Mouse (Mus musculus) hematopoietic stem cell, adult 5-6 weeks (primary cell): ENCODE measurements around the gene Igsf21. TPM values are rescaled to one million over a fixed set of nuclear protein-coding genes. Genes with fewer than 3 reads are reported as not detected.

Experiments
- ATAC-seq, 2 experiments: fragments of 125-278 bp in 1 of 2; replicated peaks in 1 of 2; 2 replicates each; pipeline ENCODE4 v1.8.0; 2016 to 2017; ENCODE audit warnings: inconsistent platforms in 2 of 2, mild to moderate bottlenecking in 2 of 2, moderate number of reproducible peaks in 2 of 2, low read depth in 1 of 2, moderate TSS enrichment in 1 of 2; ENCODE audit not compliant: low FRiP score in 2 of 2, poor library complexity in 2 of 2, severe bottlenecking in 2 of 2, insufficient read depth in 1 of 2, low TSS enrichment in 1 of 2
- total RNA-seq: library from RNA; stranded (forward); fragments of 172-1452, 232-1000 nt; gene quantifications from 2 replicates; pipeline ENCODE4 v1.2.3, GENCODE M21; 2017

Gene Igsf21
- total RNA-seq, 1 experiment from 2014 or later: not detected

DNA sequence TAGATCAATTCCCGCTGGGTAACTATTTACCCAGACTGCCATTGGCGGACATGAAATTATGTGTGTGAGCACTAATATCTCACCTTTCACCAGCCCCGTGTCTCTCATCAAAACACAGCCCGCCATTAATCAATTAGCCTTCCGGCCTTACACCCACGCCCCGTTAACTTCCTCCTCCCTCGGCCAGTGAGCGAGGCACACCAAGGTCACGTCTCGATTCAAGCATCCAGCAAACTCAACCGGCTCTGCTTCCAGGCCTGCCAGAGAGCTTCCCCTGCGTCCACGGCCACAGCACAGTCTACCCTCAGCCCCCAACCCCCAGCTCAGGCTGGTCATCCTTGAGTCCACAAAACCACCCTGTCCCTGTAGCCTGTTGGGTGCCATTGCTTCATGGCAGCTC is 32.2 kb downstream of the Igsf21 start:
- ATAC-seq: no peak

DNA sequence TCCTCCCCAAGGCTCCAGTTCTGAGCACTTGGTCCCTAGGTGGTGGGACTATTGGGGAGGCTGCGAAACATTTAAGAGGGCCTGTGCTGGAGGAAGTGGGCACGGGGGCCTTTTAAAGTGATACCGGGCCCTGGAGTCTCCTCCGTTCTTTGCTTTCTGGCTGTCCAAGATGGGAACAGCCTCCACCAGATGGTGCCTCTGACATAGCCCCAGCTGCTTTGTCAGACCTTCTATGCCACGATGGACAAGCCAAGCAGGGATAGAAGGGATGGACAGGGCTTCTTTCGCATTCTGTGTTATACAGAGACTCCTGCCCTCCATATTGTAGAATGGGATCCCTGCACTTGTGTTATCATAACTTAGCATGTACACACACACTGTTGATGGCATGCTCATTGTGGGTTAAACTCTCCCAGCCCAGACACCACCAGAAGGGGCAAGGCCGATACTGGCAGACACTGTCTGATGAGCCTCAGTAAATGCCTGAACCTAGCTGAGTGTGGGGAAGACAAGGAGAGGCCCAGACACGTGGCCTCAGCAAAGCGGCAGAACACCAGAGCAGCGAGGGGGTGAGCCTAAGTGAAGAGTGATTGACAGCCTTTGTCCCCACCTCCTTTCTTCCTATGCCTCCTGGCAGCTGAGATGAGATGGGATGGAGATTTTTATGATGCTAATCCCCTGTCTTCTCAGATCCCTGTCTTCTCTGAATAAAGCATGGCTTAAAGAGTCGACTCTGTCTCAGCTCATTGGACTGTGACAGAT is 36.3 kb downstream of the Igsf21 start:
- no peak for ATAC-seq

DNA sequence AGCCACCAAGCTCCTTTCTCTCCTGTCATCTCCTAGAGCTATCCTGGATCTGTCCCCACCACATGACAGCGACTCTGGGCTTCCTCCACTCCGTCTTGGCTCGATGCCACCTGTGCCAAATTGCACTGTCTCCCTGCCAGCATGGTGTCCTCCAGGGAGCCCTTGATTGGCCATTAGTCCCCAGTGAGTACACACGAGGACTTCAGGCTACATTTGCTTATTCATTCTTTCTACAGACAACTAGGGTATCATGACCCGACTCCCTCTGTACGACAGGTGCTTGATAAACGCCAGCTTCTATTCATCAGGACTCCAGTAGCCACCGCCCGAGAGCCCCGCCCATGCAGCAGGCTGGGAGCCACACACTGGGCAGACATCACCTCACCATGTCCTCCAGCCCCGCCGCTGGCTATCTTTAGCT is 40.8 kb downstream of the Igsf21 start:
- ATAC-seq: no peak

DNA sequence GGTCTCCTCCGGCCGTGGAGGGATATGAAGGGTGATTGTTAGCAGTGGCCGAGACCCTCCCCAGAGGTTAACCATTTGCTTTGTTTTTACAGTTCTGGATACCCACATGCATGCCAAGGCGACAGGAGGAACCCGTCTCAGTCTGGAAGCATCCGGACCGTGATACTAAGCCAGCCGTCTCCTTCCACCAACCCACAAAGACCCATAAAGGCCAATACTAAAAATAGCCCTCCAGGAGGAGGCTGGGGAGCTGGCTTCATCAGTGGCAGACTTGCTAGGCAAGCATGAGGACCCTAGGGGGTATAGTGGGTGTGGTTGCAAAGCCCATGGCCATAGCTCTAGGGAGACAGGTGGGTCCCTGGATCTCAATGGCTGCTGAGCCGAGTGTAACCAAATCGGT is 41.8 kb downstream of the Igsf21 start:
- ATAC-seq: no peak

DNA sequence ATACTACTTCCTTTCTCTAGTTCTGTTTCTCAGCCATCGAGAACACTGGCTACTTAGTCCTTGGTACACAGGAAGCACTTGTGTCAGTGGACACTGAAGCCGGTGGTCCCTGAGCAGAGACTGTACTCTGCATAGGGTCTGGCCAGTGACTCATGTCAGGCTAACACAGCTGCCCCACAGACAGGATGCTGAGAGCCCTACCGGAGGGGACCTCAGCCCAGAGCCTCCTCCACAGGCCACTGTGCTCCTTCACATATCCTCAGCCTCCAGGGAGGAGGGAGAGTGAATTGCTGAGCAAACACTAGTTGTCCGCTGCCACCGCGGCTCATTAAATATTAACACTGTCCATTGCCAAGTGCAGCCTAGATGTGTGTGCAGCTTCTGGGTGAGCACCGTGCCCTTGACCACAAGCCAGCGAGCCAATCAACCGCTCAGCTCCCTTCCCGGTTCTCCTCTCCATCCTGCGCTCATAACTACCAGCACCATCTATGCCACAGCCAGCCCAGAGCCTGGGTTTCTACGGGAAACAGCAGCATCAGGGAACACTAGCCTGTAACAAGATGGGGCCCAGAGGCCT is 42.8 kb downstream of the Igsf21 start:
- no peak for ATAC-seq

DNA sequence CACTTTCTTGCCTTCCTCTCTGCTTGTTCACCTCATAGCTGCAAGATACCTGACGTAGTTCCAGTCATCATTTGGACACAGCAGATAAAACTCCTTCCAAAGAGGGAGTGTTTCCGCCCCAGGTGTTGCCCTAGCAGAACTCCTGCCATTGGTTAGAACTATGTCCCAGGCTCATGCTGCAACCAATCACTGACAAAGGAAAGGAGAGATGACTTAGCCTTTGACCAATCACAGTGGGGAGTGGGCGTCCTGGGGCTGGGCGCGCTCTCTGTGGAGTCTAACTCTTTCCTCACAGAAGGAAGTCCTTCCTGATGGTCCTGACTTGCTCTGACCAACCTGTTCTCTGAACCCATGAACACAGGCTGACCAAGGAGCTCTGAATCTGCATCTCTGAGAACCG is 44.4 kb downstream of the Igsf21 start:
- ATAC-seq: no peak

DNA sequence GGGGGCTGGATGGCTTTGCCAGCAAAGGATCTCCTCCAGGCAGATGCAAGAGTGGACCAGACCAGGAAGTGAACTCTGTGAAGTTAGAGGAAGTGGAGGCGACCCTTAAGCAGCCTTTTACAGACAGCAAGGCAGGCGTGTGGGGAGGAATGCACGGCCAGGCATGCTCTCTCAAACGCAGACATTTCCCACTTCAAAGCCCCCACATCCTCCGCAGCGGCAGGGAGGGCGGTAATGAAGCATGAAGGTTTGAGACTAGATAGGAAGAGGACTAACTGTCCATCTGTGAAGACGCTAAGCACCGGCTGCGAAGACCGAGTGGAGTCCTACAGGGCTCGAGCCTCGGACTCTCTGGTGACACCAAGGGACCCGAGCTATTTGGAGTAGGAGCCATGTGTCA is 46.3 kb downstream of the Igsf21 start:
- no peak for ATAC-seq

DNA sequence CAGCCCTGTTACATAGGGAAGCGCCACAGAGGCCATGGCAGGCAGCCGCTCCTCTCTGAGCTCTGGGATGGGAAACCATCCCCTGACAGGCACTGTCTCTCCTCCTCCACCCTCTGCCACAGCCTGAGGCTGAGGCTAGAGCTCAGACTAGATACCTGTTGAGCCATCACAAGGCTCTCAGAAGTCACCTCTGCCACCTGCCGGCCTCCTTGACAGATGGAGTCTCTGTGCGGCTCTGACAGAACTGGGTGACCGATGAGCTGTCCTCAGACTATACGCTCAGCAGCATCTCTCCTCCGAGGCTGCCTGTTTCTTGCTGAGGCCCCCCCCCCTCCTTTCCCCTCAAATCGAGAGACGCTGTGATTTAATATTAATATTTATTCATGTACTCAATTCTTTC is 49.9 kb downstream of the Igsf21 start:
- ATAC-seq: no peak

DNA sequence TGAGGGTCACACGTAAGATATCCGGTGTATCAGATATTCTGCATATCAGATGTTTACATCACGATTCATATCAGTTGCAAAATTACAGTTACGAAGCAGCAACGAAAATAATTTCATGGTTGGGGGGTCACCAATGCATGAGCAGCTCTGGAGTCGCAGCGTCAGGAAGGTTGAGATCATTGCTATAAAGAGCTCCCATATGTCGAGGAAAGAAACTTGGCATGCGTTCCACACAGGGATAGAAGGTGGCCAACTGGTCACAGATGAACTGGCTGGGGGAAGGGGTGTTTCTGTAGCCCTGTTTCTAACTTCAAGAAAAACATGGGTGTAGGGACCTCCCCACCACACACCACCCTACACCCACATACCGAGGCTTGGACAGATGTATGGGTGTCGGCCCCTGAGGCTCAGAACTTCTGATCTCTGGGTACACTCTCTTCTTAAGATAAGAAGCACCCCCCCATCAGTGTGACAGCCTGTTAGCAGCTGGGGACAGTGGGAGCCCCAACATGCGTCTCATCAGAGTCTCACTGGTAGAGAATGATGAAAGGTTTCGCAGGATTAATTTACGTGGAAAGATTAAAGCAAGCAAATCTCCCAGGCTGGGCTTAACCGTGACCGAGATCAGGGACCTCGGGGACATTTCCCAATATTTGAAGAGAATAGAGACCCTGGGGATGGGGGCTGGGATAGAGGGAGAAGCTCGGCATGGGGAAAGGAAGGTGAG is 54.1 kb downstream of the Igsf21 start:
- no peak for ATAC-seq

DNA sequence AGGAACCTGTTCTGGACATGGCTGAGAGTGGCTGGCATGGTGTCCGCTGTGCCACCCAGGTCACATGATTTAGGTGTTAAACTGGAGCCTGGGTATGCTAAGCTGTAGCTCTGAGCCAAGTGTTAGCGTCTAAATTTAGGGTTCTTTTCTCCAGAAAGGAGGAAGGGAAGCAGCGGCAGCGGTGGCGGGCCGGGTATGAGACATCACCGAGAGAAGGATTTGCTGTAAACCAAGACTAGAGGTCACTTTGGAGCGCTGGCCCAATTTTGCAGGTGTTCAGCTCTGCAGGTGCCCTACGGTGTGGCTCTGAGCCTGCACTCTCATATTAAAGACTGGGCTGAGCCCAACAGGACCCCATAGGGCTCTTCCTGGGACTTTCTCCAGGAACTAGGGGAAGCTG is 57.0 kb downstream of the Igsf21 start:
- ATAC-seq: no peak

DNA sequence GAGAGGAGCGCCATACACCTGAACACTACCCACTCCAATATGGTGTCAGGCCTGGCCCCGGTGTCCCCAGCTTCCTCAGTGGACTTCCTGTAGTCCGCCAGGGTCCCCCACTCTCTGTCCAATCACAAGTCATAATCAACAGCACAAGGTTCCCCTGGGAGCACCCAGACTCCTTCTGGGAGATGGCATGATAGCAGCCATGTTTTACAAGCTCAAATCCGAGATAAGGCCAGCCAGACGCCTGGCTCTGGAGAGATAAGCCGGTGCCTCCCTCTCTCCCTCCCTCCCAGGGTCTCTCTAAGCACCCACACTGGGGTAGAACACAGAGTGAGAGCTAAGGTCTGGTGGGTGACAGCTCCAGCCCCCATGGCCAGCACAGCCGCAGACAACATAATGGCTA is 58.0 kb downstream of the Igsf21 start:
- ATAC-seq: no peak

DNA sequence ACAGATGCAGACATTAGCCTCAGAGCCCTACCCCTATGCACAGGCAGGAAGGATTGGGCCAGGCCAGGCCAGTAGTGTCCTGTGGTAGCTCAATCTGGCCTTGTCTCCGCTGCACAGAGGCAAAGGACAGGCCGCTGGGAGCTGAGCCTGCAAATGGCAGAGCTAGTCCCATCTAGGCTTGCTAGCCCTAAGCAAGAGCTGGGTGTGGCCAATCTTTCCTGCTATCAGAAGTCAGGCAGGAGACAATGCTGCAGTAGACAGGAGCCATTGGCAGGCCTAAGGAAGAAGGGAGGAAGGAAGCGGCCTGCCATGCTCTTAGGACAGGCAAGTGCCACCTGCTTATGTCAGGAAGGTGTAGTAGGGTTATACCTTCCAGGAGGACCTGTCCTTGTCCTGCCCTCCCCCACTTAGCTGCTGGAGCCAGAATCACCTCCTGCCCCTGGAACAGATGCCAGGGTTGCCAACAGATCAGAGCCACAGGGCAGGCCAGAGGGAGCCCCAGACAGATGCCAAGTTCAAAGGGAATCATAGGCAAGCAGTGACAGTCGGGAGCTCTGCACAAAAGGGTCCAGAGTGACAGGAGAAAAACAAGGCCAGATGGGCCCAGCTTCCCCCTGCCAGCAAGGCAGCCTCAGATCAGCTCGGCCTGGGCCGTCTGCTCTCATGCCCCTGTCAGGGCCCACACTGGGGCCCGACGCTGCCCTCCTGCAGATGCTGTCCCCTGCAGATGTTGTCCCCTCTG is 59.0 kb downstream of the Igsf21 start:
- ATAC-seq: no peak

DNA sequence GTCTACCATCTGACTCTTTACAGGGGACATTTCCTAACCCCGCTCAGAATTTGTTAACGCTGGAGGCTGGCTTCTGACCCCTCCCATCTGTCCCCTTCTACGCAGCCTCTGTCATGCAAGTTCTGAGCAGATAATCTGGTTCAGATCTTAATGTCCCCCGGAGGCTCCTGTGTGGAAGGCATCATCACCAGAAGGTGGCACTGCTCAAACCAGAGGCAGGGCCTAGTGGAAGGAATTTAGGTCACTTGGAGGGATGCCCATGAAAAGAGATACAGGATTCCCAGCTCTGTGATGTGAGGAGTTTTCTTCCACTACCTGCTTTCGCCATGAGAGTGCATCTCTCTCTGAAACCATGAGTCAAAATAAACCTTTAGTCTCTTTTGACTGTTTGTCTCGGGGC is 67.0 kb downstream of the Igsf21 start:
- no peak for ATAC-seq

DNA sequence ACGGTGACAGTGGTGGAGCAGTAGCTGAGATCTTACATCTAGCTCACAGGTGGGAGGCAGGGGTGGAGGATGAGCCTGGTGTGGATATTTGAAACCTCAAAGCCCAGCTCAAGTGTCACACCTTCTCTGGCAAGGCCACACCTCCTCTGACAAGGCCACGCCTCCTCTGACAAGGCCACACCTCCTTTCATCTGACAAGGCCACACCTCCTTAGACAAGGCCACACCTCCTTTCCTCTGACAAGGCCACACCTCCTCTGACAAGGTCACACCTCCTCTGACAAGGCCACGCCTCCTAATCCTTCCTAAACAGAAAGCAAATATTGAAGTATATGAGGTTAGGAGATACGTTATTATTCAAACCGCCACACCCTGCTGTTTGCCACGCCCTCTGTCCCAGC is 69.5 kb downstream of the Igsf21 start:
- ATAC-seq: no peak

DNA sequence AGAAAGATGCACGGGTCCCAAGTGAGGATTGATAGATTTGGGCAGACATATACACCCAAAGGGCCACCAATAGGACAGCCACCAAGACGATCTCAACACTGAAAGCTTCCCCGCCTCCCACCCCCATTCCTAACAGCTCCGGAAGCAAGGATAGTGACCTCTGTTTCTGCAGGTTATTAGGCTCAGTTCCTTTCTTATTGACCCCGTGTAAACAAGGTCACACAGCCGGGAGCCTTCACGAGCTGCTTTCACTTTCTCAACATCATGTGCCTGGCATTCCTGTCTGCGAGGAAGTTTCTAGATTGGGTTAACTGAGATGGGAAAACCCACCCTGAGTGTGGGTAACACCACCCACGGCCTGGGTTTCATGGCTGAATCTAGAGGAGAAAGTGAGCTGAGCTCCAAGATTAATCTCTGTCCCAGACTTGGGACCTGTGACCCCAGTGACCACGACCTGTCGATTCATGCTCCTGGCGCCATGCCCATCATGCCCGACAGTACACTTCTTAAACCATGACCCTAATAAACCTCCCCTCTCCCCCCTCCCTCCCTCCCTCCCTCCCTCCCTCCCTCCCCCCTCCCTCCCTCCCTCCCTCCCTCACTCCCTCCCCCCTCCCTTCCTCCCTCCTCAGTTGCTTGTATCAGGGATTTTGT is 72.7 kb downstream of the Igsf21 start:
- 0 out of 4 replicates have a peak, but pooled peaks of 1 of the 2 experiments have one; percentile 15 for ATAC-seq

DNA sequence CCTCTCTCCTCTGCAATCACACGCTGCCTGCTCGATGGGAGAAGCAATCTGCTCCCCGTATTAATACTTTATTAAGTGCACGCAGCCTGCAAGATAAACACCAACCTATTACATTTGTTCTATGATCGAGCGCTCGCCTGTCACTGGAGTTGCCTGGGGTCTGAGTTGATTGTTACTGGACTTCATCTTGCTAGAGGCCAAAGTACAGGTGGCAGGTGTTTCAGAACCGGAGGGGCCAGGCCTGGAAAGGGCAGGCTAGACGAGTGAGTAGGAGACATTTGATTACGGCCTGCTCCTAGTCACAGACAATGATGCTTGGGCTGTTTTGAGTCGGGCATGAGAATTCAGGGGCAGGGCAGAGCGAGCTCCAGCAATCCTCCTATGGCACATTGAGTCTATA is 73.5 kb downstream of the Igsf21 start:
- ATAC-seq: no peak

DNA sequence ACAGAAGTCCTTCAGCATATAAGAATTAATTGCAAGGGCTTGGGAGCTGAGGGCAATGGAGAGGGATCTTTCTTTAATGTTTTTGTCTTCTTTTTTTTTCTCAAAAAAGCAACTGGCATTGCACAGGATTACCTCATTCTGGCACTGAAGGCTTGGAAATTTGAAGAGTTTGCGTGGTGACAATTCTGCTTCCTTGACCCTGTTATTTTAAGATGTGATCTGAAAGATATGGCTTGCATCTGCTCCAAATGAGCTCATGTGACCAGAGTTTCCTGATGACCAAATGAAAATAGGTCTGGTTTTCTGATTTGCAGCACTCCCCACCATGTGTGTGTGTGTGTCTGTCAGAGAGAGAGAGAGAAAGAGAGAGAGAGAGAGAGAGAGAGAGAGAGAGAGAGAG is 74.7 kb downstream of the Igsf21 start:
- no peak for ATAC-seq
